Mouse (Mus musculus) A20 (cell line): ENCODE results near the gene Wdpcp.

Source experiments
- DNase-seq: peaks from one replicate; pipeline ENCODE4 v3.0.0-alpha.2; 2011; ENCODE audit warnings: low read depth, low spot score

Gene Wdpcp

DNA sequence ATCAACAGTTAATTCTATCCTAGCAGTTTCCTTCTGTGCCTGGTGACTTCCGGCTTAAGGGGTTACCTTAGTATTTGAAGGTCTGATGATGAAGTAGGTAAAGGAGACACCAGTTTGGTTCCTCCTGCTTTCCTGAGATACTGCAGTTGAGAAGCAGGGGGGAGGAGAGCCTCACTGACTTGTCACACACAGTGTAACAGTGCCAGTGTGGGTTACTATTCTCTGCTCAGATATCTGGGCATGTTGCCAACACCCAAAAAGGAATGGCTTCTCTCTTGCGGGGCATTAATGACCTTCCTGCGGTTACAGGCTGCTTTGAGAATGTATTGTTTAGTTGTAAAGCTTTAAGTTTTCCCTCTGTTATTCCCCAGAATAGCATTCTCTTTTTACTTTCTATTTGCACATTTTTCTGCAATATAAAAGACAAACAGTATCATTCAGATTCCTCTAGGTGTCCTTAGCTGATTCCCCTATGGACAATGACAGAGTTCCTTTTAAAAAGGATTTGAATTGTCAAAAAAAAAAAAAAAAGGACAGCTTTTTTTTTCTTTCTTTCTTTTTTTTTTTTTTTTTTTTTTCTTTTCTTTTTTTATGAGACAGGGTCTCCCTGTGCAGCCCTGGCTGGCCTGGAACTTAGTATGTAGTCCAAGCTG is 2.5 kb upstream of the Wdpcp start:
- peak; percentile 79 for DNase-seq

DNA sequence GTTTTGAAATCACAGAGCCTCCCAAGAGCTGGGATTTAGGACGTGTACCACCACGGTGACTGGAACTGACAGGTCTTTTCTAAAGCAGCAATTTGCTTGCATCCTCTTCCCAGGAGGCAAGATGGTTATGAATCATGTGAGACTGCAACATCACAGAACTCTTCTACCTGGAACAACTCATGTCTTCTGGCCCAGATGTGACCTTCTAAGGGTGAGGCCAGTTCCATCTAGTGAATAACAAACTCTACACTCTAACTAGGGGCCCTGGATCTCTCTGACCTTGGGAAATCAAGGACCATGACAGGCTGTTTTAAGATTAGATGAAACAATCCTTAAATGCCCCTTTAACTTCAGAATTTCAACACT is 1.9 kb upstream of the Wdpcp start:
- peak; percentile 42 for DNase-seq

DNA sequence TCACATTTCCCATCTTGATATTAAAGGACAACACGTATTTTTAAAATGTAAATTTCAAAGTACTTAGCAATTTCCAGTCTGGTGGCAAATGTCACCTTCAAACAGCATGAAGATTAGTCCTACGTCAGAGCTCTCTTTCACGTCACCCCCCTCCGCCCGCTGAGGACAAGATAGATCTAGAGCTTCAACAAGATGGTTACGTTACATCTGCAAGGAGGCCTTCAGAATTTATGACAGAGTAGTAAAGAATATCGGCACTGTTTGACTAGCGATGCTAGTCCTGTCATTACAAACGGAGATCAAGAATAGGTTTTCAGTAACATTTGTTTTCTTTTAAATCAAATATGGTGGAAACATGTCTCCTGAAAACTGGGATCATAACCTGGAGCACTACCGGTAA is 1.1 kb upstream of the Wdpcp start:
- peak; percentile 78 for DNase-seq

DNA sequence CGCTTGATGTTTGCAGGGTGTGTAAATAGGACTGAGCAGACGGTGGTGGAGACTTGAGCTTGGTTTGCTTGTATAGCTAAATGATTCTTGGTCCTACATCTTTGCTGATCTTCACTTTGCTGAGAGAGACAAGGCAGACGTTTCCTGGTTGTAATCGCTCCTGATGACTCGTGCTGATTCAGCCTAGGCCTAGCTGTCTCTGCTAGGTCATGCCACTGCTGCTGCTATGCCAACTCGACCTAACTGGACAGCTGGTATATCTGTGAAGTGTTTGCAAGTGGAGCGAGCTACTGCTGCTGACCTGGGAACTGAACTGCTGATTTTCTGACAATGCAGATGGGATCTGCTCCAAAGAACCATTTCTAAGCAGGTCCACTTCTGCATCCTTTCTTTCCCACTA is 9.4 kb downstream of the Wdpcp start:
- no peak for DNase-seq

DNA sequence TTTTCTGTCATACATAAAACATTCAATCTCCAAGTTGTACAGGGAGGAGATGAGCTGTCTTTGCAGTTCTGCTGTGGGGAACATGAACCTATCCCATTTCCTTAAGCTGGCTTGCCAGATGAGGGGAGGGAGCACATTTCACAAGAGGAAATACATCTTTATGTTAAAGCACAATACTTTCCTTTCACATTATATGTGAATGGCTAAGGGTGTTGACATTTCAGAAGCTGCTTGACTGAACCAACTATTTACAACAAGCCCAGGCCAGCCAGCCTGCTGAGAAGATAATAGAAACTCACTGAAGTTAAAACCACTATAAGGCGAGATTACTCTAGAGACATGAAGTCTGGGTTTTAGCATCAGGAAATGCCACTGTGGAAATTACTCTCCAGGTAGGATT is 11.3 kb downstream of the Wdpcp start:
- no peak for DNase-seq

DNA sequence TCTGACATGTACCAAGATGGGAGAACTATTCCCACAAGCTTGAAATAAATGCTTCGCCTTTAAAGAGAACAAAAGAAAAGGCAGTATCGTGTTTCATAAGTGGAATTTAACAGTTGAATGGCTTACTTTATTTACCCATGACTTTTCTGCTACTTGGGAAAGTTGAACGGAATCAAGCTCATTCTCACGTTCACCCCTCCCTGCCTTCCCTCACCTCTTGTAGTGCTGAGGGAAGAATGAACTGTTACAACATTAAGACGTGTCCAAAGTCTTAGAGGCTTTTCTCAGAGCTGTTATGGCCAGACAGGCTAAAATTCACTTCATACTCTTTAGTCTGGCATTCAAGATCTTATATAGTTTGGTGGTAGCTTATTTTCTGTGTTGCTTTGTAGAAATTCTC is 30.5 kb downstream of the Wdpcp start:
- DNase-seq, result no peak

DNA sequence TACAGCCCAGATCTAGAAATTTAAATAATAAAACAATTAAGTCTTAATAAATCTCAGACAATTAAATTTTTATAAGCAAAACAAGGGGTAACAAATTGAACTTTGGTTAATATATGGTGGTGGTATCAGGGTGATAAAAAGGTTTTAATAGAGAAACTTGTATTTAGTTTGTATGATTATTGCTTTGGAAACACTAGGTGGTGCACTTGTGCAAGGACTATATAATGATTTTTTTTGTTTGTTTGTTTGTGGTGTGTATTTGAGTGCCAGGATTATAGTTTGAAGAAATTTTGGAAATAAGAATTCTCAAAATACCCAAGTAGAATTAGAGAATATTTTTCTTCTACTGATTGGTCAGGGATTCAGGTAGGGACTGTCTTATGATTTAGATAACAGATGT is 43.9 kb downstream of the Wdpcp start:
- DNase-seq, result peak; percentile 17

DNA sequence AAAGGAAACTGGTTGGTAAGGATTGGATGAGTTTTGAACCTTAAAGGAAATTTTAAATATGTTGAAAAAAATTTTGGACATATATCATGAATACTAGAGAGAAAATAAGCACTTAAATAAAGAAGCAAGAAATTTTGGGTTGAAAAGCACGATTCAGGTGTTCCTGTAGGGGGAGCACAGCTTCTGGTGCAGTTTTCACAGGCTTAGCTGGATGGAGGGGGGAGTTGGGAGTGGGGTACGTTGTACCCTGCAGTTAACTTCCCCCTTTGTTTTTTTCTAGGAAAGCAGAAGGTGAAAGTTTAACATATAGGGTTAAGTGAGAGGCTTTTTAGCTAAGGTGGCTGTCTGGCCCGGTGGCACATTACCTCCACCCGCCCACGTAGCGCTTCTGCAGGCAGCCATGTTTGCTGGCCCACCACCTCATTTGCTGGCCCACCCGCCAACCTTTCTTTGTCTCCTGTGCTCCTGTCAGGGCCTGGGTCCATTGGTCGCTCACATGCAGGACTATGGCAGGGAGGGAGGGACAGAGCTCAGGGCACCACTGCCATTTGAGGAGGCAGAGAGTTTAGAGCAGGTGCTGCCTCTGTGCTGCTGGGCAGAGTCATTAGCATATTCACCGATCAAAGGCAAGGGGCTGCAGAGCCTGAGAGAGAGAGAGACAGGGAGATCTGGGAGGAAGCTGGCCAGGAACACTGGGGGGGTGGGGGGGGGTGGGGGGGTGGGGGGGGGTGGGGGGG is 62.3 kb downstream of the Wdpcp start:
- DNase-seq, result no peak

DNA sequence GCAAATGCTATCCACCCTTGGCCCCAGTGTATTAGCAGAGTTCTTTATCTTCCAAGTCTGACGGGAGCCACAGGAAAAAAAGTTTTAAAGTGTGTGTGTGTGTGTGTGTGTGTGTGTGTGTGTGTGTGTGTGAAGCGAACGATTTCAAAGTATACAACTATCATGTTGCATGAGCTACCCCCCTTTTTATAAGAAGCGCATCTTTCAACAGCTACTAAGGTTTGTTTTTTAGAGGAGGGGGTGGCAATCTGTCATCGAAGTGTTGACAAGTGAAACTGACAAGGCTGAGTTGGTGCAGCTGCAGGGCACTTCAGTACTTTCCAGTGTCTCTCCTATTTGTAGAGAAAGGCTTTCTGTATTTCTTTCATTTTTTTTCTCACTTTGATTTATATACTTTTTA is 66.3 kb downstream of the Wdpcp start:
- DNase-seq, result peak; percentile 29

DNA sequence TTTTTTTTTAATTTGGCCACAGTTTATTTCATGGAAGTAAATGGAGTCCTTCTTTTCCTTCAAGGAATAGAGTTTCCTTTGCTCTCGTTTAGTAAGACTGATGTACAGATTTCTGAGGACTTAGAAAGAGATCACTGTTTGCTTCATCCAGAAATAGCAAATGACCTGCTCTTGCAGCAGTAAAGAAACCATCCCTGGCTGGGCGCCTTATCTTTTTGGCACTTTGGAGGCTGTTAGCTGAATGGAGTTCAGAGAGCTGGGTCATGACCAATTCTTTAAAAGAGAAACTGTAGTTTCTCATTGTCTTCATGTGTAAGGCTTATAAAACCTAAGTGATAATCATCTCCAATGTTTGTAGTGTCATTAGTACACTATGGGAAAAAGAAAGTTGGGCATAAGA is 67.5 kb downstream of the Wdpcp start:
- no peak for DNase-seq

DNA sequence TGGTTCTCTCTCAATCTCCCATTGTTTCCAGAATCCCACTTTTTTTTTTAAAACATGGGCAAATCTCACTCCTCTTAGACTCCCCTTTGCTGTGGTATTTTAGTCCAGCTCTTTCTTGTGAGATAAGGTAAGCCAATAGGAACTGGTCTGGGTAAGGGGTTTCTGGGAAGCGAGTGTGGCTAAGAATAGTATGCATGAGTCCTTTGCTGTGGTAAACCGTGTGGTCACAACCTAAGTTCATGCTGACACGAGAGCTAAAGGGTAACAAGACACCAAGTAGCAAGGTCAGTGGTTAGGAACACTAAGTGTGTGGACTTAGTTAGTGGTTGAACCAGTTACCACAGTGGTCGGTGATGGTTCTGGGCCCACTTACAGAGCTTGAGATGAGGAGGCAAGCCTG is 72.2 kb downstream of the Wdpcp start:
- DNase-seq, result no peak

DNA sequence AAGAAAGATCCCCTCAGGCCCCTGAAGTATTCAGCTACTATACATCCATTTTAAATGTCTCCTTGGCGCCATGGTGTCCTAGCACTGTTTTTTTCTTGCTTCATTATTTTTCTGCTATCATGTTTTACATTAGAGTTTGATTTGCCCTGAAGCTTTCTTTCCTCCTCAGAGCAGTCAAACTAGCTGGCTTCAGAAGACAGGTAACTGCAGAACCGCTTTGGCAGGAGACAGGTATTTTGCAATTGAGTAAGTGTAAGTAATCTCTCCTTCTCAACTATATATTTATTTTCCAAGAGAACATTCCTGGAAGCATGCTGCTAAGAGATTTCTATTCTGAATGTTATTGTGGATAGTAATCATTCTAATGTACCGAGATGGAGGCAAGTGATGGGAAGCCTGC is 74.1 kb downstream of the Wdpcp start:
- no peak for DNase-seq

DNA sequence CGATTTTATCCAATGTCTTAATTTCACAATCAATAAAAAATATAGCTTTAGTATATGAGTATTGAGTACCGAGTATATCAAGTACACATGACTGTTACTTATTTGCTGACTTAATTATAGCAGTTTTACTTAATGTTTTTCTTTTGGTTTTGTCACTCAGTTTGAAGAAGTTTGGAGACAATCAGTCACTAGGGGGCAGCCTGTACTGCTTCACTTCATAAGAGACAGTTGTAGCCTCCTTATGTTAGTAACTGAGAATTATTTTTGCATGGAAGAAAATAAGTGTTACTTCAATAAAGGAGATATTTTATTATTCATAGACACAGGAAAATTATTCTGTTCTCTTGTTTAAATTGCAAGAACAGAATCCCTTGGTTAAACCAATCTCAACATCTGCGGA is 87.0 kb downstream of the Wdpcp start:
- peak; percentile 54 for DNase-seq

DNA sequence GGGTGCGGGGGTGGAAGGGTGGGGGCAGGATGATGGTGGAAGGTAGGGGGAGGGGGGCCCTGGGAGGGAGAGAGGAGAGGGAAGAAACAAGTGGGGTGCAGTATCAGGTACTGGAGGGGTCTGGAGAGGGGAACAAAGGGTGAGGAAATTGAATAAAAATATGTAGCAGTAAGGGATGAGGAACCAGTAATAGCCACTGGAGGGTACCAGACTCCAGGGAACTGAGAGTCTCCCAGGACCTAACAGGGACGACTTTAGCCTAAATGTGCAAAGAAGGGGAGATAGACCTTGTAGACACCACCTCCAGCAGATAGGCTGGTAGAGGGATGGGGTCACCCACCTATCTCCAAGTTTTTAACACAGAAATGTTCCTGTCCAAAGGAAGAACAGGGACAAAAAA is 105.0 kb downstream of the Wdpcp start:
- DNase-seq, result no peak

DNA sequence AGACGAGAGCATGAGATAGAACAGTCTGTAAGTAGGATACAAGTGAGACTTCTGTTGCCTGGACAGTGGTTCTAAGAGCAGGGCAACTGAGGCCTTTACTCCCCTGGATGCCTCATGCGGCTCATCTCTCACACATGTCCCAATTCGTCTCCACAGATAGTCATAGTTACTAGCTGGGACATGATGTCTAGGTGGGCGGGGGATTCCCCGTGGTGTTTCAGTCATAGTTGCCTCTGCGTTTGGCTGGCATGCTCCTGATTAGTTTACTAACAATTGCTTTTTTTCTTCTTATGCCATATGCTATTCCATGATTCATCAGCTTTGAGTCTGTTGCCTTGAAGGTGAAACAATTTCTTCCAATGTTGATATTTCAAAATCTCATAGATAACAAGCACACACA is 116.4 kb downstream of the Wdpcp start:
- DNase-seq, result no peak

DNA sequence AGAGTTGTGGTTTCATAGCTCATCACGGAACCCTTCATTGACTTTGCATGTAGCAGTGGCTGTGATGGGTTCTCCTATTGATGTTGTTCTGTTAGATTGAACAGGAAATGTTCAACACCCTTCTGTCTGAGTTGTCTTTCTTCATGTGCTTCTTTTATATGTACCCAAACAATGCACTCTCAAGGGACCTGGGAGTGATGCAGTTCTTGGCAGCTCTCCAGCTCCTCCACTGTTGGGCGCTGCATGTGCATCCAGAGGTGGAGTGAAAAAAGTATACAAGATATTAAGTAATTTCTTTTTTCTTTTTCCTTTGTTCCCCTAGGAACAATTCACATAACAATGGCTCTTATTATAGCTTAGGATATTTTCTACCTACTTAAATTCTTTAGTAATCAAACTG is 118.7 kb downstream of the Wdpcp start:
- no peak for DNase-seq

DNA sequence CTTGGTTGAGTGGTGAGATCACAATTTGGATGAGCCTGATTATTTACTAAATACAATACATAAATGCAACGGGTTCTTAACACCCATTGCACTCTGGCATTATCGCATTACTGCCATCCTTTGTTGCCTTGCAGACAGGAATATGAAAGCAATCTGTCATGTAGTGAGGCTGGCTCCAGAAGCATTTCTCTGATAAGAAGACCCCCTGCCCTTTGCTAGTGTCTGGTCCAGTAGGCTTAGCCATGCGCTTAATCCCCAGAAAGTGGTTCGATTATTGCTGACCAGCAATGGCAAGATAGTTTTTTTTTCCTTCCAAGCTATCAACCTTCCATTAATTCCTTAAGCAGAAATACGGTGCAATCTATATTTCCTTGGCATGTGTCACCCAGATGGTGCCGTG is 122.1 kb downstream of the Wdpcp start:
- no peak for DNase-seq

DNA sequence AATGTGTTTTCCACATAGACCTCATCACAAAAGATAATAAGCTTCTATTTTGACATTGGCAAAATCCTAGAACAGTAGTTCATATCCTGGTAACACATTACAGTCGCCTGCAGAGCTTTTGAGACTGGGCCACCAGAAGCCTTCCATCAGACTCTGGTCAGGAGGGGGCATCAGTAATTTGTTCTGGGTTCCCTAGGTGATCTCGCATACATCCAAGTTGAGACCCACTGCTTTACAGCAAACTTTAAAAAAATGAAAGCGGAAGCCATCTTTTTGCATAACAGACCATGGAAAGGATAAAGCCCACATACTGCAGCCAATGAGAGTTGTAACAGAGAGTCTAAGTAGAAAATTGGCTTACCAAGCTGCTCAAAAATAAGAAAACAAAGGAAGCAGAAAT is 125.6 kb downstream of the Wdpcp start:
- no peak for DNase-seq

DNA sequence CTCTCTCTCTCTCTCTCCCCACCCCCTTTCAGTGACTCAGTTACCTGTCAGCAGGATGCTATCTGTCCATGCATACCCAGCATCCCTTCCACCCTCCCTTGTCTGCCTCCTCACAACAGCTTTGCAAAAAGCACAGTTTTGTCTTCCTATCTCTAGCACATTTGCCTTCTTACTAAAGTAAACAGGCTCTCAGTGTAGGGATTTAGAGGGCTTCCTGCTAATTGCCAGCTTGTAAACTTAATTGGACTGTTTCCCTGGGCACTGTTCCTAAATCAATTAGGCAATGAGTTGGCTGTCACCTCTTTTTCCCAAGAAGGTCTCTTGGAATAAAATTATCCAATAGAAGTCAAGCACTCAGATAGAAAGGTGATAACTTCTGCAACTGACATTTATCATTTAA is 141.5 kb downstream of the Wdpcp start:
- no peak for DNase-seq

DNA sequence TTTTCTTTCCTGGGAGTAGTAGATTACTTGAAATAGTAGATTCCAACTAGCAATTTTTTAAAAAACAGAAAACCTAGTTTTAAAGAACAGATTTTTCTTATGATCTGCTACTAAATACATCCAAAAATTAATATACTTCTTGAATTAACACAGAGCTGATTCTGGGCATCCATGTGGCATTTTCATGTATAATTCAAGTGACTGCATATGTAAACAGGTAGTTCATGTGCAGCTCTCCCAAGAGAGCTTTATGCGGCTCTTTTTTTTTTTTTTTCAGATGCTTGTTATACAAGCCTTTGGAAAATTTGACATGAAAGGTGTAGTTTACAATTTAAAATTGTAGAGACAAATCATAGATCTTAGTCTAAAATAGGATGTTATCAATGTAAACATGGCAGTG is 142.0 kb downstream of the Wdpcp start:
- DNase-seq, result no peak

DNA sequence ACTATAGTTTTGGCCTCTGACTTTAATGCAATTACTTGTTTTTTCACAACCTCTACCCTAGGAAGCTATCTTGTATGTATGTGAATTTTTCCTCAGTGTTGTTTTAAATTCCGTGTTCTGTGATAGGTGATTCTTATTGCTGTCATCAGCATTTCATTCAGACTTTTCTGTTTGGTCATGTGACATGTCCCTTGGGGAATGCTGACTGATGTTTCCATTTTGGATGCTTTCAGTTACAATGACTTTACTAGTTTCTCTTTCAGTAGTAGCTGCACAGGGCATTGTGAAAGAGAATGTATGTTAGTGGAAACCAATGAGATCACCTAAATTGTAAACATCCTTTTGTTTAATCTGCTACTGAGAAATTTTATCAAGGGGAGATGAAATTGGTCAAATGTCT is 154.3 kb downstream of the Wdpcp start:
- no peak for DNase-seq

DNA sequence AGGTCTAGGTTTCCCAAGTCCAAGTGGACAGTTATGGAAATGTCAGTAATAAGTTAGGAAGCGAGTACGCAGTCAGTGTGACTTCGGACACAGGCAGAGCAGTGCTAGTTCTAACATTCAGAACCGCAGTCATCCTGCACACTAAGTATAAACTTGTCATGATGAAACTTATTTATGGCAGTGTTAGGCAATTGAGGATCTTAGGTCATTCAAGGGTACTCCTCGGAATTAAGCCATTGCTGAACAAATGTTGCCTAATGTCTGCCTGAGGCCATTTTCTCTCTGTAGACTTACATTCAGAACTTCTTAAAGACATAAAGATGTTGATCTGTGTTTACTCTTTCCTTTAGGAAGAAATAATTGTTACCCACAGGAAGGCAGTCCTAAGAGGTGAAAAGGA is 157.0 kb downstream of the Wdpcp start:
- no peak for DNase-seq

DNA sequence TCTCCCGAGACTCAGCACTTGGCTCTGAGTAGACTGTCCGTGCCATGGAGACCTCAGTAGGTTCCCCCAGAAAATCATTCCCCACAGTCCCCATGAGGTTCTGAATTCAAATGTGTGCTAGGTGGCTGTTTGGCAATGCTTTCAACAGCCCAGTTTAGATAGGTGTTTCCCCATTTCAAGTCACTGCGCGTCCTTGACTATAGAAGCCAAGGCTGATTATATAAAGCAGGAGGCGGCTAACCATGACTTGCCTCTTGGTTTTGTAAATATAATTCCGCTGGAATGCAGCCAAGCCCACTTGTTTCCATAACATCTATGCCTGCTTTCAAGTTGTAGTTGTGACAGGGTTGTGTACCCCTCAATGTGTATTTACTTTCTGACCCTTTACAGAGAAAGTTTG is 157.9 kb downstream of the Wdpcp start:
- DNase-seq, result no peak

DNA sequence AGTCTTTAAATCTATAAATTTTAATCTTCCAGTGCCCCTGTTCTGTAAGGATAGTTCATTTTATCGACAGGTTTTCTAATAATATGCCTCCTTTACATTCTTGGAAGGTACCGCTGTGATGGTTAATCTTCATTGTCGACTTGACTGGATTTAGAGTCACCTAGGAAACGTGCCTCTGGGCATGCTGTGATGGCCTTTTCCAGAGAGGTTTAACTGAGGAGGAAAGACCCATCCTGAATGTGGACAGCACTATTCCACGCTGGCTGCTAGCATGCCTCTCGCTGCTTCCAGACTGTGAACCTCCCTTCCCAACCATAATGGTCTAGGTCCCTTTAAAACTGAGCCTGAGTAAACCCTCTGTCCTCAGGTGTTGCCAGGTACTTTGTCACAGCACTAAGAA is 163.2 kb downstream of the Wdpcp start:
- DNase-seq, result no peak
